Mouse (Mus musculus): ENCODE measurements around the gene Hbs1l.

Gene Hbs1l

GRCm38 (mm10) chr10:21359086-21359485, 63.3 kb downstream of the Hbs1l start:
- DNase-seq (ENCODE audit: low spot score) = no peak

GRCm38 (mm10) chr10:21361871-21362270, 66.1 kb downstream of the Hbs1l start:
- DNase-seq (ENCODE audit: low spot score) = no peak

GRCm38 (mm10) chr10:21363297-21363696, 67.5 kb downstream of the Hbs1l start:
- DNase-seq (ENCODE audit: low spot score) = no peak

GRCm38 (mm10) chr10:21364946-21365345, 69.2 kb downstream of the Hbs1l start:
- DNase-seq (ENCODE audit: low spot score) = no peak

DNA sequence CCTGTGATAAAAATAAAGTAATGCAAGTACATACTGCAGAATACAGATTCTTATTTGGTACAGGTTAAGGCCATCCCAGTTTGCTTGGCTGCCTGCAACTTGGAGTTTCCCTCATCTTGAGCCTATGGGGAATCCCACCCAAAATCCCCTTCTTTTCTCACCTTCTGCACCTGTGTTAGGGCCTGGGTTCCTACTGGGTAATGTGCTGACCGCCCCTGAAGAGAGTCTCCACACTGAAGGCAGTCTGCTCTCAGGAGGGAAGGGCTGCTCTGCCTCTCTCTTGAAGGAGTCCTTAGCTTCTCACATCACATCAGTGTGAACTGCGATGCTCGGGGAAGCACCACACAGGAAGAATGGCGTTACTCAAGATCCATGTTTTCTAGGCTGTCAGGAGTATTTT, 70.1 kb downstream of the Hbs1l start:
- no peak for DNase-seq (ENCODE audit: low spot score)

DNA sequence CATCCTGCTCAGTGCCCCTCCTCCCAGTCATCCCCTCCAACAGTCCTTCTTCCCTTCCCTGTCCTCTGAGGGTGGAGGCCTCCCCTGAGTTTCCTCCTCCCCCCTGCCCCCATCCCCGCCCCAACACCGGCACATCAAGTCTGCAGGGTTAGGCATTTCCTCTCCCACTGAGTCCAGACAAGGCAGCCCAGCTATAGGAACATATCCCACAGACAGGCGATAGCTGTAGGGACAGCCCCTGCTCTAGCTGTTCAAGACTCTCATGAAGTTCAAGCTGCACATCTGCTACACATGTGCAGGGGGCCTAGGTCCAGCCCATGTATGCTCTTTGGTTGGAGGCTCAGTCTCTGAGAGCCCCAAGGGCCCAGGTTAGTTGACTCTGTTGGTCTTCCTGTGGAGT, 70.7 kb downstream of the Hbs1l start:
- no peak for DNase-seq (ENCODE audit: low spot score)

DNA sequence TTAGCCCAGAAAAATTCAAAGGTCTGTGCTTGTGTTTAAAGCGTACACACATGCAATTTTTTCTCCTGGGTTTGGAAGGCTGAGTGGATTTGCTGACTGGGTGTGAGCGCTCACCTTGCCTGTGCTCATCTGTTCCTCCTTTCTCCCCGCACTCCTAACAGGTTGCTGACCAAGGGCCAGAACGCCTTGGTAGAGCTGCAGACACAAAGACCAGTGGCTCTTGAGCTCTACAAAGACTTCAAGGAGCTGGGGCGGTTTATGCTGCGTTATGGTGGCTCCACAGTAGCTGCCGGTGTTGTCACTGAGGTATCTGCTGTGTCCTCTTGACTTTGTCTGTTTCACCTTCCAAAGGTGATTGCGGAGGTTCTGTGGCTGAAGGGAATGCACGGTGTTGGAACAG, 71.7 kb downstream of the Hbs1l start:
- no peak for DNase-seq (ENCODE audit: low spot score)

DNA sequence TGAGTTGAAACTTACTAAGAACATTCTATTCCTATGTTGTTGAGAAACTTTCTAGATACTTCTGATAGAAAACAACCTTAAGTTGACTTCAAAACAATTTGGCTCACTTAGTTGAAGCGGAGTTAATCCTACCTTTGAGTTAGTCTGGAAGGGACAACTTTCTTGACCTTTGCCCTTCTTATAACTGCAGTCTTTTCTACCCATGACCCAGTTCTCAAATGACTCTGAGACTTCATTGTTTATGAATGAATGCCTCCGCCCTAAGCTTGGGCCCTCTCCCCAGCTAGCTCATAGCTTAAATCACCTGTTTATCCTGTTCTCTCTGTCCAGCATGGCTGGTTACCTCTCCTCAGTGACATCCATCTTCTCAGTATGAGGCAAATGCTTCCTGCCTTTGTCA, 73.8 kb downstream of the Hbs1l start:
- no peak for DNase-seq (ENCODE audit: low spot score)

GRCm38 (mm10) chr10:21372271-21372670, 76.5 kb downstream of the Hbs1l start:
- no peak for DNase-seq (ENCODE audit: low spot score)

- DNase-seq (ENCODE audit: low spot score) = no peak
Observed at GRCm38 (mm10) chr10:21376682-21377473, 81.1 kb downstream of the Hbs1l start, which contains the start of gene Aldh8a1. Gene Aldh8a1 (plus strand): TSS chr10:21377291.

DNA sequence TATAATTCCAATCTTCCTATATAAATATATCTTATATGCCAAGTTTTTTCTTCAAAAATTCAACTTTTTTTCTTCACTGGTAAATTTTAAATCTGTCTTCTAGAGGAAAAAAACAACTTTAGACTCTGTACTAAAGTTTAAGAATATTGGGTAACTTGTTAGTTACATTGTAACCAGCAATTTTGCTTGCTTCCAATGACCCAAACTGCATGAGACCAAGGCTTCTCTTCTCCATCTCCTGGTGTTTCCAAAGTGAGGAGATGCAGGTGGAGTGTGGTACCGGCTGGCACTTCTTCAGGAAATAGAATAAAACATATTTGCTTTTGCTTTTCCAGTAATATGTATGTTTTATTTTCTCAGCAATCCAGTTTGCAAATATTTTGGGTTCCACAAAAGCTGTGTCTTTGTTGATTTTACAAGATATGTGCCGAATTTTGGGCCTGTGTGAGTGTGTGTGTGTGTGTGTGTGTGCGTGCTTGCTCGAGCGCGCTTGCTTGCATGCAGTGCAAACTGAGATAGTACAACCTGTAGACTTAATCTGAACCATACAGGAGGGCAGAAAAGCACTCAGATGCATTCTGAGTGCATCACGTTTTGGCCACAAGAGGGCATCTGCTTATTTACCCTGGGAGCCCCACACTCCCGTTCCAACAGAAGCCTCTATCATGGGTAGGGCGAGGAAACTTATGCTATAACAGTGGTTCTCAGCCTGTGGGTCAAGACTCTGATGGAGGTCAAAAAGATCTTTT, 82.6 kb downstream of the Hbs1l start:
- peak; percentile 14 for DNase-seq (ENCODE audit: low spot score)

DNA sequence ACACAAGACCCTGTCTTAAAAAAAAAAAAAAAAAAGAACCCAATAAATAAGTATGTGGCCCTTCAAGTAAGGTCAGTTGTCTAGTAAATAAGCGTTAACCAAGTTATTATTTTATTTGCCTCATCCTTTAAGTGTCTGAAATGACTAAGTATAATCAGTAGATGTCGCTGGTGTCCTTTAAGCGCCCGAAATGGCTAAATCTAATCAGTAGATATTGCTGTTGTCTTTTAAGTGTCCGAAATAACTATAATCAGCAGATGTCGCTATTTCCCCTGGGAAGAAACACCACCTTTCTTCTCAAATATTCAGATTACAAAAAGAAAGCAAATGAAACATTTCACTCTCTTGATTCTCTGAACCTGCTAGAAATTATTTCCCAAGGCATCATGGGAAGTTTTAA, 87.1 kb downstream of the Hbs1l start:
- DNase-seq (ENCODE audit: low spot score) = peak; percentile 47

GRCm38 (mm10) chr10:21385111-21385663, 89.4 kb downstream of the Hbs1l start:
- no peak for DNase-seq (ENCODE audit: low spot score)

DNA sequence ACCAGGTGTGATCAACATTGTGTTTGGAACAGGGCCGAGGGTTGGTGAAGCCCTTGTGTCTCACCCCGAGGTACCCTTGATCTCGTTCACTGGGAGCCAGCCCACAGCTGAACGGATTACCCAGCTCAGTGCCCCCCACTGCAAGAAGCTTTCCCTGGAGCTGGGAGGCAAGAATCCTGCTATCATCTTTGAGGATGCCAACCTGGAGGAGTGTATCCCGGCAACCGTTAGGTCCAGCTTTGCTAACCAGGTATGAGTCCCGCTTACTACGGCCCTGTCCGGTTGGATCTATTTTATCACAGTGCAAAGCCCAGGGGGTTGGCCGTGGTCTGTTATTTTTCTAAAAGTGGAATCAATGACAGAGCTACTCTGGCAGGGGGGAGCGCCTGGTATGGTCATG, 93.3 kb downstream of the Hbs1l start:
- no peak for DNase-seq (ENCODE audit: low spot score)

DNA sequence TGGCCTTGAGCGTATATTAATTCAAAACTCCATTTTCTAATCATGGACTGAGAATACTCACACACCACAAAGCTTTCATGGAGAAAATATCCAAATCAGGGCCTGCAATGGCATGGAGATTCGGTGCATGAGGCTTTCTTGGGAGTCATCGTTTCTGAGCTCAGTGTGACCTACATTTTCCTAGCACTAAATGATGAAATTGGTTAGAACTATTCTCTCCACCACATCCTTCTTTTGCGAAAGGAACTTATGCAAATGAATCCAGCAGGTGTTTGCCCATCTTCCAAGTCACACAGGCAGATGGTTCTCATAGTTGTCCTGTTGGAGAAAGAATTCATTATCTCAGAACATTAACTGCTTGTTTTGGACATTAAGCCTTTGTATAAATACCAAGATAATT, 94.7 kb downstream of the Hbs1l start:
- no peak for DNase-seq (ENCODE audit: low spot score)

GRCm38 (mm10) chr10:21391286-21391685, 95.5 kb downstream of the Hbs1l start:
- no peak for DNase-seq (ENCODE audit: low spot score)

DNA sequence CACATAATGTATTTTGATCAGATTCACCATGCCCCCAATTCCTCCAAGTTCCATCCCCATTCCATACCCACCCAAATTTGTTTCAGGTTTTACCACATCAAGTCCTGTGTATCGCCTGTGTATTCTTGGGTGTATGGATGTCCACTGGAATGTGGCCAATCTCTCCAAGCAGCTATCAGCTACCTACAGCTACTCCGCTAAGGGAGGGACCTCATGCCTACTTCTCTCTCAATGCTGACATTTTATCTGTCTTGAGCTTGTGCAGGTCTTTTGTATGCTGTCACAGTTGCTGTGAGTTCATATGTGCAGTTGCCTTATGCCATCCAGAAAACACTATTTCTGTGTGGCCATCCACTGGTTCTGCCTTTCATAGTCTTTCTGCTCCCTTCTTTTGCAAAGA, 97.6 kb downstream of the Hbs1l start:
- DNase-seq (ENCODE audit: low spot score) = no peak

GRCm38 (mm10) chr10:21395426-21396139, 99.8 kb downstream of the Hbs1l start:
- no peak for DNase-seq (ENCODE audit: low spot score)

DNA sequence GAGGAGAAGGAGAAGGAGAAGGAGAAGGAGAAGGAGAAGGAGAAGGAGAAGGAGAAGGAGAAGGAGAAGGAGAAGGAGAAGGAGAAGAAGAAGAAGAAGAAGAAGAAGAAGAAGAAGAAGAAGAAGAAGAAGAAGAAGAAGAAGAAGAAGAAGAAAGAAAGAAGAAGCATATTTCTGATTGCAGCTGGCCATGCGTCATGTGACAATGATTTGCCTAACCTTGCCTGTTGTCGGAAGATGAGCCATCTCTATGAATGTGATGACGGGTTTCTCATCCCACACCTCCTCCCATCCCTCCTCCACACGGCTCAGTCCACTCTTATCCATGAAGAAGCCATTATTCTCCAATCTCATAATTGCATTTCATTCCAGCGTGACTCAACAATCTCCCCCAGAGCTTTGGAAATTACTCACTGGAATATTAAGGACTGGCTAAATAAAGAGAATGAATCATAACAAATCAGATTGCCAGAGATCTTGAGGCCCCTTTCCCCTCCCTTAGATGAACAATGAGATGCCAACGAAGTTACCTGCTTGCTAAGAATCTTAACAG, 103.2 kb downstream of the Hbs1l start:
- DNase-seq (ENCODE audit: low spot score) = peak; percentile 39

GRCm38 (mm10) chr10:21399622-21400021, 103.8 kb downstream of the Hbs1l start:
- DNase-seq (ENCODE audit: low spot score) = no peak

DNA sequence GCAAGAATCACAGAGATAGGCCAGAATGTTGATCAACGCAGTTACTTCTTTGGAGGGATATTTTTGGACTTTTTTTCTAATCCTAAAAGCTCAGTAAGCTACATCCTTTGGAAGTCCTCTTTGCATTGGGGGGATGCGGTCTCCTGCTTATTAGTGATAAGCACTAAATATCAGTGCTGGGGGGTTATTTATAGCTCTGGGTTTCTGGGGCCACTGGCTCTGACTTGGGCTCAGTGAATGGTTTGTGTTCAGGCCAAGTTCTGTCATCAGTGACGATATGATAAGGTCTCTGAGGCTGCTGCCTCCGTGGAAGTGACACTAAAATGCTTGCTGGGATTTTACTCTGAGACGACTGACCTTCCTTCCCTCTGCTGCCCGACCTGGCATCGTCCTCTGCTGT, 104.3 kb downstream of the Hbs1l start:
- DNase-seq (ENCODE audit: low spot score) = no peak

DNA sequence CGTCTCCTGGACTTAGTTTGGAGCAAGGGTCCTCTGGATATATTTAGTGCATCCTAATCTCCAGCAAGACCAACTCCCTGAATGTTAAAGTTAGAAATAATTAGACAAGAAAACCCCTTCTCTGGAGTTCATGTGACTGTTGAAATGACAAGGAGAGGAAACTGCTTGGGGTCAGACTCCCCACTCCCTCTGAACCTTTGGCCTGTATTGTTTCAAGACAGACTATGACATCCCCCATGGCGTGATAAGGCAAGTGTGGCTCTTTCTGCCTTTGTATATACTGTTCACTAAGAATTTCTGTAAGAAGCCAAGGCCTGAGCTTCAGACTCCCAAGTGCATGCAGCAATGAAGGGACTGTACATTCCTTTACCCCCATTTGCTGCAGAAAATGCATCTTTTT, 104.7 kb downstream of the Hbs1l start:
- no peak for DNase-seq (ENCODE audit: low spot score)
